Comparison of ENCODE assay signal across 17 mouse cellular contexts in genomic region chr6:50915166-50916030, GRCm38 (mm10).
DNase-seq lines count a peak whose midpoint lies in the region; ATAC-seq lines count a peak whose summit lies in the region.
"Had no signal": no experiment of that assay in that cellular context is flagged by ENCODE, and none has a peak within 500 bp of the region (broad histone marks: within the 10 kb centered on the region; RNA-seq: fewer than 3 reads in every experiment).

No protein-coding gene starts in this region.

- 0 out of 2 replicates have a peak, but pooled peaks cover 5% of the 10 kb centered on the region for H3K9me3 ChIP-seq in heart, embryonic 12.5 days (replicated peaks)
- H3K9me3 ChIP-seq in kidney, embryonic 16.5 days (ENCODE audit: low read length), result 0 out of 2 replicates have a peak, but pooled peaks cover 9% of the 10 kb centered on the region
- no peaks in the 10 kb centered on the region for H3K9me3 ChIP-seq in midbrain, embryonic 11.5 days (ENCODE audit: control insufficient read depth, low read length)
- no peaks in the 10 kb centered on the region for H3K9me3 ChIP-seq in midbrain, embryonic 10.5 days (replicated peaks)
- no peaks in the 10 kb centered on the region for H3K9me3 ChIP-seq in stomach, embryonic 16.5 days (replicated peaks; ENCODE audit: control insufficient read depth, low read length)
- H3K9me3 ChIP-seq: midbrain, embryonic 12.5 days had no signal

- no peak overlapping the region for H3K9ac ChIP-seq in heart, embryonic 12.5 days
- H3K9ac ChIP-seq in kidney, embryonic 16.5 days (replicated peaks; ENCODE audit: low read length), result no peak overlapping the region
- H3K9ac ChIP-seq in midbrain, embryonic 11.5 days (ENCODE audit: low read length), result no peak overlapping the region
- H3K9ac ChIP-seq in stomach, embryonic 16.5 days (ENCODE audit: low read length), result no peak overlapping the region
- H3K9ac ChIP-seq: midbrain, embryonic 12.5 days had no signal

- peaks cover 6% of the 10 kb centered on the region; the same call in 1 of the 2 replicates for H3K4me1 ChIP-seq in heart, embryonic 12.5 days (replicated peaks)
- peaks cover 26% of the 10 kb centered on the region for H3K4me1 ChIP-seq in kidney, embryonic 16.5 days (ENCODE audit: insufficient read depth, low read length)
- no peaks in the 10 kb centered on the region for H3K4me1 ChIP-seq in midbrain, embryonic 11.5 days (ENCODE audit: control insufficient read depth, insufficient read depth, low read length)
- no peaks in the 10 kb centered on the region for H3K4me1 ChIP-seq in midbrain, embryonic 10.5 days
- H3K4me1 ChIP-seq in stomach, embryonic 16.5 days (ENCODE audit: control insufficient read depth, insufficient read depth, low read length), result peaks cover 4% of the 10 kb centered on the region; the same call in 1 of the 2 replicates
- H3K4me1 ChIP-seq: midbrain, embryonic 12.5 days had no signal

- H3K4me3 ChIP-seq in heart, embryonic 12.5 days, result no peak overlapping the region
- no peak overlapping the region for H3K4me3 ChIP-seq in kidney, embryonic 16.5 days (ENCODE audit: low read length)
- no peak overlapping the region for H3K4me3 ChIP-seq in midbrain, embryonic 11.5 days (ENCODE audit: low read depth, low read length)
- no peak overlapping the region for H3K4me3 ChIP-seq in midbrain, embryonic 10.5 days
- H3K4me3 ChIP-seq in stomach, embryonic 16.5 days (replicated peaks; ENCODE audit: low read length), result no peak overlapping the region
- H3K4me3 ChIP-seq: gastrocnemius, adult 2 months; midbrain, embryonic 12.5 days had no signal

- 61% methylated on average over 8 of the region's 8 CpGs for WGBS in heart, embryonic 12.5 days
- WGBS in kidney, embryonic 16.5 days, result 57% methylated on average over 8 of the region's 8 CpGs
- WGBS in midbrain, embryonic 11.5 days, result 86% methylated on average over 8 of the region's 8 CpGs
- WGBS in midbrain, embryonic 10.5 days, result 84% methylated on average over 8 of the region's 8 CpGs
- 64% methylated on average over 8 of the region's 8 CpGs for WGBS in stomach, embryonic 16.5 days

- H3K36me3 ChIP-seq in heart, embryonic 12.5 days, result no peaks in the 10 kb centered on the region
- H3K36me3 ChIP-seq in kidney, embryonic 16.5 days (ENCODE audit: insufficient read depth, low read length), result no peaks in the 10 kb centered on the region
- no peaks in the 10 kb centered on the region for H3K36me3 ChIP-seq in midbrain, embryonic 11.5 days (ENCODE audit: control insufficient read depth, insufficient read depth, low read length)
- no peaks in the 10 kb centered on the region for H3K36me3 ChIP-seq in midbrain, embryonic 10.5 days
- H3K36me3 ChIP-seq in stomach, embryonic 16.5 days (ENCODE audit: control insufficient read depth, insufficient read depth, low read length), result no peaks in the 10 kb centered on the region
- H3K36me3 ChIP-seq: midbrain, embryonic 12.5 days had no signal

- no peak for ATAC-seq in heart, embryonic 12.5 days (ENCODE audit: insufficient number of reproducible peaks, low FRiP score)
- peak; percentile 54; the same call in 1 of the 2 replicates for ATAC-seq in kidney, embryonic 16.5 days (ENCODE audit: low FRiP score, low TSS enrichment)
- no peak for ATAC-seq in midbrain, embryonic 11.5 days (ENCODE audit: low FRiP score)
- ATAC-seq in stomach, embryonic 16.5 days (ENCODE audit: insufficient read depth, low FRiP score), result no peak
- ATAC-seq: hindbrain, postnatal 0 days had no signal

- no peak overlapping the region for H3K4me2 ChIP-seq in heart, embryonic 12.5 days
- H3K4me2 ChIP-seq in kidney, embryonic 16.5 days (replicated peaks; ENCODE audit: low read depth, low read length), result no peak overlapping the region
- H3K4me2 ChIP-seq in midbrain, embryonic 11.5 days, result no peak overlapping the region
- no peak overlapping the region for H3K4me2 ChIP-seq in stomach, embryonic 16.5 days (ENCODE audit: low read depth, low read length)
- H3K4me2 ChIP-seq: midbrain, embryonic 12.5 days had no signal

- peak overlapping the region; percentile 53; the same call in 1 of the 2 replicates for H3K27ac ChIP-seq in heart, embryonic 12.5 days (ENCODE audit: poor library complexity, severe bottlenecking)
- H3K27ac ChIP-seq in kidney, embryonic 16.5 days (ENCODE audit: low read length), result peak overlapping the region; percentile 93
- H3K27ac ChIP-seq in midbrain, embryonic 11.5 days (ENCODE audit: low read depth, low read length), result no peak overlapping the region
- no peak overlapping the region for H3K27ac ChIP-seq in midbrain, embryonic 10.5 days (replicated peaks)
- H3K27ac ChIP-seq in stomach, embryonic 16.5 days (ENCODE audit: low read length), result peak overlapping the region; percentile 49
- H3K27ac ChIP-seq: gastrocnemius, adult 2 months; hindbrain, postnatal 0 days; midbrain, embryonic 12.5 days had no signal

- DNase-seq in heart, postnatal 36 days, result no peak
- no peak for DNase-seq in kidney, postnatal 4 days
- peak; percentile 61 for DNase-seq in midbrain, embryonic 11.5 days (ENCODE audit: low spot score, missing footprints)
- no peak for DNase-seq in midbrain, embryonic 10.5 days (ENCODE audit: low spot score)
- DNase-seq in thymus, adult 18-20 months, result no peak
- DNase-seq: adrenal gland, postnatal 14 days; cerebellum, adult 11-12 months; cerebellum, postnatal 25 days; gastrocnemius, adult 2 months; heart, postnatal 14 days; lung, postnatal 36 days; right cerebral cortex, postnatal 25 days had no signal

- intact Hi-C loops in heart, postnatal 36 days (cut with DNase I), result no loop called here

- H3K27me3 ChIP-seq in heart, embryonic 12.5 days (replicated peaks), result no peaks in the 10 kb centered on the region
- no peaks in the 10 kb centered on the region for H3K27me3 ChIP-seq in kidney, embryonic 16.5 days (ENCODE audit: insufficient read depth, low read length)
- H3K27me3 ChIP-seq in midbrain, embryonic 11.5 days (ENCODE audit: control insufficient read depth, insufficient read depth, low read length), result no peaks in the 10 kb centered on the region
- H3K27me3 ChIP-seq in midbrain, embryonic 10.5 days (ENCODE audit: low read depth, poor library complexity, severe bottlenecking), result no peaks in the 10 kb centered on the region
- no peaks in the 10 kb centered on the region for H3K27me3 ChIP-seq in stomach, embryonic 16.5 days (ENCODE audit: control insufficient read depth, insufficient read depth, low read length)
- H3K27me3 ChIP-seq: midbrain, embryonic 12.5 days had no signal

Comparison
In these comparisons a context has a peak if more than half of its experiments do, and no peak if none do; other contexts are left out.
1. H3K27ac ChIP-seq: peak in heart, embryonic 12.5 days (single experiment), kidney, embryonic 16.5 days (single experiment) and stomach, embryonic 16.5 days (single experiment); none in midbrain, embryonic 11.5 days (single experiment) and midbrain, embryonic 10.5 days (single experiment).